Mouse (Mus musculus) kidney, embryonic 16.5 days (tissue): ENCODE measurements at regions not wholly inside any gene's neighbourhood (a gene's known extent, or its start where the extent isn't known, plus 50 kb on each side); places are given as distances from the start of the nearest gene placed in this dataset.
"Not testable (repeated sequence)": the region's sequence is repeated elsewhere in the genome, so short reads cannot be mapped to it uniquely, and the experiment has no call there.

ENCODE experiments used
- ATAC-seq: fragments of 200-750 bp; cut with Nextera tagmentation; 2 replicates; pipeline ENCODE4 v1.8.0; 2017; ENCODE audit warnings: moderate TSS enrichment; ENCODE audit not compliant: low FRiP score, low TSS enrichment
- H3K27ac ChIP-seq: fragments of 300-500 bp; sonication (generic); 2 replicates; pipeline ENCODE4 v1.5.1; 2014; ENCODE audit warnings: low read length
- H3K27me3 ChIP-seq: fragments of 300-500 bp; sonication (generic); 2 replicates; pipeline ENCODE4 v1.6.1; 2014; ENCODE audit warnings: low read length, control low read depth, mixed read lengths; ENCODE audit not compliant: insufficient read depth
- H3K36me3 ChIP-seq: fragments of 300-500 bp; sonication (generic); 2 replicates; pipeline ENCODE4 v1.6.1; 2014; ENCODE audit warnings: low read length, control low read depth, mixed read lengths; ENCODE audit not compliant: insufficient read depth
- H3K4me1 ChIP-seq: fragments of 300-500 bp; sonication (generic); 2 replicates; pipeline ENCODE4 v1.6.1; 2014; ENCODE audit warnings: low read length, control low read depth, mixed read lengths; ENCODE audit not compliant: insufficient read depth
- H3K4me2 ChIP-seq: fragments of 300-500 bp; sonication (generic); replicated peaks from 2 replicates; pipeline ENCODE4 v1.6.1; 2014; ENCODE audit warnings: low read depth, low read length
- H3K4me3 ChIP-seq: fragments of 300-500 bp; sonication (generic); 2 replicates; pipeline ENCODE4 v1.5.1; 2014; ENCODE audit warnings: mild to moderate bottlenecking, low read length
- H3K9ac ChIP-seq: fragments of 300-500 bp; sonication (generic); replicated peaks from 2 replicates; pipeline ENCODE4 v1.6.1; 2014; ENCODE audit warnings: low read length
- H3K9me3 ChIP-seq: fragments of 300-500 bp; sonication (generic); 2 replicates; pipeline ENCODE4 v1.6.1; 2016; ENCODE audit warnings: low read length, control low read depth
- WGBS: fragments of 180-500 bp; shearing (Covaris S2); extraction: QIAGEN DNeasy Blood & Tissue Kit; methylation state at CpG from one replicate; pipeline ENCODE4 v1.1.7; 2014; 5-methylcytosine and 5-hydroxymethylcytosine counted together

- H3K9ac ChIP-seq, result no peak overlapping the region
- 71% methylated on average over 1 of the region's 1 CpGs for WGBS
- no peaks in the 10 kb centered on the region for H3K36me3 ChIP-seq
- H3K9me3 ChIP-seq, result no peaks in the 10 kb centered on the region
- ATAC-seq, result no peak
- H3K4me2 ChIP-seq, result no peak overlapping the region
- H3K4me1 ChIP-seq, result no peaks in the 10 kb centered on the region
- no peak overlapping the region for H3K27ac ChIP-seq
- H3K27me3 ChIP-seq, result no peaks in the 10 kb centered on the region
- no peak overlapping the region for H3K4me3 ChIP-seq
These were observed 121.2 kb upstream of the Slitrk1 start for GRCm38 (mm10) chr14:109035171-109035570.

- not testable (repeated sequence) for H3K27ac ChIP-seq, ATAC-seq
These were observed 81.0 kb upstream of the Slitrk1 start for GRCm38 (mm10) chr14:108994919-108995318.

GRCm38 (mm10) chr14:108976873-108977272 is 62.9 kb upstream of the Slitrk1 start:
- H3K9ac ChIP-seq, result no peak overlapping the region
- H3K27me3 ChIP-seq, result no peaks in the 10 kb centered on the region
- H3K4me2 ChIP-seq, result no peak overlapping the region
- WGBS, result 65% methylated on average over 1 of the region's 1 CpGs
- H3K9me3 ChIP-seq, result peaks cover 7% of the 10 kb centered on the region; the same call in 1 of the 2 replicates
- ATAC-seq, result peak; percentile 61; the same call in 1 of the 2 replicates
- no peak overlapping the region for H3K27ac ChIP-seq
- no peaks in the 10 kb centered on the region for H3K36me3 ChIP-seq
- H3K4me3 ChIP-seq, result no peak overlapping the region
- H3K4me1 ChIP-seq, result no peaks in the 10 kb centered on the region

More at GRCm38 (mm10) chr14:108994919-108995318, 81.0 kb upstream of the Slitrk1 start:
- H3K9ac ChIP-seq, H3K36me3 ChIP-seq, H3K27me3 ChIP-seq, H3K9me3 ChIP-seq, H3K4me1 ChIP-seq, H3K4me2 ChIP-seq, H3K4me3 ChIP-seq: not testable (repeated sequence)
- 85% methylated on average over 1 of the region's 1 CpGs for WGBS

DNA sequence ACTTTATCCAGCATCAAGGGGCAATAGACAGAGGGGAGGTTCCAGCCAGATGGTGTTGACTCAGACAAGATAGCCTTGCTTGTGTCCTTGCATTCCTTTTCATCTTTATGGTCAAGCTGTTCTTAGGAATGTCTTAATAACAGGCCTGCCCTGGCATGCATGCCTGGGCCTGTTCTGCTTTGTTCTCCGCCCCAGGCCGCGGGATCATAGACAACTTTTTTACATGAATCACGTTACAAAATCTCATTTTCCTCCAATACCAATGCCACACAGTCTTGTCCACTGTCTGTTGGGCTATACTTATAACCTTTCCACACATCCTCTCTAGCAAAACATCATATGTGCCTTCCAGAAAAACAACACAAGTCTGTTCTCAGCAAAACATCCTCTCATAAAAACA is 60.1 kb upstream of the Slitrk1 start:
- ATAC-seq, result no peak
- no peak overlapping the region for H3K4me3 ChIP-seq
- no peak overlapping the region for H3K4me2 ChIP-seq
- no peaks in the 10 kb centered on the region for H3K36me3 ChIP-seq
- no peak overlapping the region for H3K9ac ChIP-seq
- H3K27me3 ChIP-seq, result no peaks in the 10 kb centered on the region
- 82% methylated on average over 4 of the region's 4 CpGs for WGBS
- H3K27ac ChIP-seq, result no peak overlapping the region
- H3K4me1 ChIP-seq, result no peaks in the 10 kb centered on the region
- H3K9me3 ChIP-seq, result peaks cover 7% of the 10 kb centered on the region; the same call in 1 of the 2 replicates
